Mouse (Mus musculus): ENCODE data around the gene Prss36.

DNA sequence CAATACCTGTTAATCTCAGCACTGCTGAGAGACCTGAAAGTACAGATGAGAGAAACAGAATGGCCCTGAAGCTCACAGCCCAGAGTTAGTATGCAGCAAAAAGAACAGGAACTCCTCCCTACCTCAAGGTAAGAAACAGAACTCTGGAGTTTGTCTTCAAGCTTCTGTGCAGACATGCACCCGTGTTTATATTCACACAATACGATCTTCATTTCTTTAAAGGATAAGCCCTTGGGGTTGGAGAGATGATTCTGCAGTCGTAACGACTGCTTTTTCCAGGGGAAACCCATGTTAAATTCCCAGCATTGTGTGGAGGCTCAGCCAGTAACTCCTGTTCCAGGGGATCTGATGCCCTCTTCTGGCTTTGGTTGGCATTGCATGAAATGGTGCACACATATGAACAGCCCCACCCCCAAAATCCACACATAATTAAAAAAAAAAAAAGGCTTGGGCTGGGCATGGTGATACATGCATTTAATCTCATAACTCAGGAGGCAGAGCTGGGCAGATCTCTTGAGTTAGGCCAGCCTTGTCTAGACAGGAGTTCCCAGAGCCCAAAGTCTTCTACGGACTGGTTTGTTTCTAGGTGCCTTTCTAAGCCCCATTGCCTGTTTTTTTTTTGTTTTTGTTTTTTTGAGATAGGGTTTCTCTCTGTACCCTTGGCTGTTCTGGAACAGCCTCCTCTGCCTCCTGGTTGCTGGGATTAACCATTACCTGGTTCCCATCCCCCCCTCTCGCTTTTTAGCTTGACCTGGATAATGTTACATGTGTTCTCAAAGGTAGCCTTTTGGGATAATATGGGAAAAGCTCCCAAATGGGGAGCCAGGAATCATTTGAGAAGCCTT lies 45.3 kb upstream of the Prss36 start:
- TF ChIP-seq E2F4 (IDR thresholded peaks at IDR 0.05; ENCODE audit: borderline replicate concordance, low read depth, low read length) (no peak), CTCF (IDR thresholded peaks at IDR 0.05 in 2 of 3, conservative IDR thresholded peaks at IDR 0.05 in 1 of 3; ENCODE audit: control insufficient read depth in 1 of 3, insufficient read depth in 1 of 3, low read depth in 2 of 3, low read length in 3 of 3, poor library complexity in 1 of 3, severe bottlenecking in 1 of 3) (peak; percentile 54 to 65 (median 54))

Measured in MEL (cell line).